ENCODE assay signal across 3 mouse cellular contexts in genomic region chr11:15996421-15996820, GRCm38 (mm10).
DNase-seq lines count a peak whose midpoint lies in the region; TF ChIP-seq lines count a peak whose summit lies in the region.
"Not testable (repeated sequence)": the region's sequence is repeated elsewhere in the genome, so short reads cannot be mapped to it uniquely, and the experiment has no call there.

No protein-coding gene starts in this region.

- H3K27ac ChIP-seq in CH12.LX (ENCODE audit: insufficient read depth, low read depth) = not testable (repeated sequence)

- not testable (repeated sequence) for H3K9ac ChIP-seq in CH12.LX (ENCODE audit: insufficient read depth, low read depth)

- not testable (repeated sequence) for TF ChIP-seq CTCF in CH12.LX (conservative IDR thresholded peaks at IDR 0.05 in 1 of 2, IDR thresholded peaks at IDR 0.05 in 1 of 2; ENCODE audit: low read depth in 2 of 2, low read length in 2 of 2)

- dilution Hi-C loops in CH12.LX (cut with MboI; ENCODE audit: extremely low pct_ligation_motif_present, extremely low pct_unique_long_range_greater_than_20kb, low sequenced_read_pairs) = not testable (repeated sequence)

- not testable (repeated sequence) for TF ChIP-seq RAD21 in CH12.LX (IDR thresholded peaks at IDR 0.05; ENCODE audit: low read depth, low read length)

- not testable (repeated sequence) for H3K4me2 ChIP-seq in CH12.LX (ENCODE audit: insufficient read depth, low read depth, poor library complexity, severe bottlenecking)

- H3K9me3 ChIP-seq in CH12.LX (replicated peaks; ENCODE audit: low read length) = not testable (repeated sequence)

- H3K4me3 ChIP-seq in CH12.LX (replicated peaks in 1 of 3; ENCODE audit: low read depth in 2 of 3, low read length in 2 of 3, poor library complexity in 1 of 3) = not testable (repeated sequence)

- not testable (repeated sequence) for DNase-seq in CH12.LX (ENCODE audit: extremely low read depth)
- peak; percentile 28 to 29 for DNase-seq in cerebellum, postnatal 4 days (ENCODE audit: low spot score in 2 of 2)
- DNase-seq in gastrocnemius, postnatal 10 days = peak; percentile 17

- not testable (repeated sequence) for H3K36me3 ChIP-seq in CH12.LX (replicated peaks in 1 of 2; ENCODE audit: control insufficient read depth in 1 of 2, insufficient read depth in 1 of 2, low read length in 1 of 2)

- in situ Hi-C loops in CH12.LX (cut with MboI; ENCODE audit: low pct_ligation_motif_present, low pct_unique_long_range_greater_than_20kb, low sequenced_read_pairs) = not testable (repeated sequence)

- H3K4me1 ChIP-seq in CH12.LX (ENCODE audit: control insufficient read depth in 1 of 2, insufficient read depth in 2 of 2) = not testable (repeated sequence)

- H3K27me3 ChIP-seq in CH12.LX (replicated peaks) = not testable (repeated sequence)

- H3K79me2 ChIP-seq in CH12.LX (replicated peaks; ENCODE audit: control insufficient read depth, extremely low read depth, insufficient read depth, poor library complexity, severe bottlenecking) = not testable (repeated sequence)

- TF ChIP-seq EP300 in CH12.LX (IDR thresholded peaks at IDR 0.05; ENCODE audit: low read length) = not testable (repeated sequence)

- TF ChIP-seq POLR2A in CH12.LX (IDR thresholded peaks at IDR 0.05; ENCODE audit: low read depth, low read length) = not testable (repeated sequence)

TF ChIP-seq in CH12.LX, 34 proteins besides CTCF, POLR2A, EP300 and RAD21:
- peak; percentile 67 for TF ChIP-seq ETS1 (conservative IDR thresholded peaks at IDR 0.05; ENCODE audit: low read depth, low read length)
TF ChIP-seq in CH12.LX: peak in this region for 1; not testable (repeated sequence) for 33.
